Mouse (Mus musculus) liver, embryonic 14.5 days (tissue): ENCODE data around the gene Sat2. TPM values are rescaled to one million over a fixed set of nuclear protein-coding genes. Genes with fewer than 3 reads are reported as not detected.

Experiments
- ATAC-seq: fragments of 200-750 bp; cut with Nextera tagmentation; 2 replicates; pipeline ENCODE4 v1.8.0; 2017; ENCODE audit warnings: moderate number of reproducible peaks, mild to moderate bottlenecking, moderate library complexity; ENCODE audit not compliant: insufficient read depth
- DNase-seq, 3 experiments: peaks; one replicate each; pipeline ENCODE4 v3.0.0-alpha.2; 2012 to 2013; ENCODE audit warnings: low read depth in 3 of 3, low spot score in 3 of 3
- H3K27ac ChIP-seq: fragments of 300-500 bp; sonication (generic); 2 replicates; pipeline ENCODE4 v1.5.1; 2014; ENCODE audit warnings: moderate library complexity, mild to moderate bottlenecking, control low read depth, inconsistent platforms
- H3K27me3 ChIP-seq: fragments of 300-500 bp; sonication (generic); 2 replicates; pipeline ENCODE4 v1.6.1; 2014; ENCODE audit warnings: mild to moderate bottlenecking, low read length, moderate library complexity; ENCODE audit not compliant: control insufficient read depth, insufficient read depth
- H3K36me3 ChIP-seq: fragments of 300-500 bp; sonication (generic); replicated peaks from 2 replicates; pipeline ENCODE4 v1.6.1; 2014; ENCODE audit warnings: low read depth; ENCODE audit not compliant: control insufficient read depth, insufficient read depth
- H3K4me1 ChIP-seq, 2 experiments: fragments of 200-500 bp in 1 of 2; fragments of 300-500 bp in 1 of 2; sonication (generic) in 1 of 2; replicated peaks; 2 replicates each; pipeline ENCODE4 v1.6.1; 2012 to 2014; ENCODE audit warnings: antibody characterized with exemption in 1 of 2, inconsistent platforms in 1 of 2, low read length in 1 of 2; ENCODE audit not compliant: control insufficient read depth in 2 of 2, insufficient read depth in 2 of 2
- H3K4me2 ChIP-seq: fragments of 300-500 bp; sonication (generic); 2 replicates; pipeline ENCODE4 v1.6.1; 2014; ENCODE audit warnings: low read depth, mild to moderate bottlenecking, control low read depth, moderate library complexity
- H3K4me3 ChIP-seq, 2 experiments: fragments of 200-500 bp in 1 of 2; fragments of 300-500 bp in 1 of 2; sonication (generic) in 1 of 2; 2 replicates each; pipeline ENCODE4 v1.5.1; 2012 to 2014; ENCODE audit warnings: low read depth in 2 of 2, low read length in 2 of 2, mild to moderate bottlenecking in 2 of 2, control low read depth in 1 of 2, inconsistent platforms in 1 of 2, moderate library complexity in 1 of 2; ENCODE audit not compliant: insufficient read depth in 1 of 2
- H3K9ac ChIP-seq: fragments of 300-500 bp; sonication (generic); replicated peaks from 2 replicates; pipeline ENCODE4 v1.6.1; 2014; ENCODE audit warnings: mild to moderate bottlenecking, control low read depth, moderate library complexity
- H3K9me3 ChIP-seq: fragments of 300-500 bp; sonication (generic); 2 replicates; pipeline ENCODE4 v1.6.1; 2016; ENCODE audit warnings: low read length, mixed read lengths; ENCODE audit not compliant: control insufficient read depth
- CTCF ChIP-seq: IDR thresholded peaks from 2 replicates; pipeline ENCODE4 v1.5.1; 2016; ENCODE audit warnings: antibody characterized with exemption, low read depth, control low read depth
- EP300 ChIP-seq: IDR thresholded peaks from 2 replicates; pipeline ENCODE4 v1.6.1; 2016; ENCODE audit warnings: antibody characterized with exemption, low read depth
- WGBS: fragments of 180-500 bp; shearing (Covaris S2); extraction: QIAGEN DNeasy Blood & Tissue Kit; methylation state at CpG from one replicate; pipeline ENCODE4 v1.1.7; 2014; ENCODE audit not compliant: insufficient replicate concordance; 5-methylcytosine and 5-hydroxymethylcytosine counted together
- polyA plus RNA-seq, 2 experiments: library from polyadenylated mRNA; depleted of rRNA in 1 of 2; stranded (reverse) in 1 of 2; unstranded in 1 of 2; fragments of >200 nt; fragmentation: Nextera tagmentation in 1 of 2; extraction: Ambion mirVana in 1 of 2; gene quantifications; 2 replicates each; pipeline versions ENCODE4 v1.2.1 to v1.2.3; 2012 to 2014

Sat2 gene
- polyA plus RNA-seq, 2 experiments = 5.1 to 10.0 TPM

GRCm38 (mm10) chr11:69594853-69595252 lies 27.0 kb upstream of the Sat2 start:
- Histone ChIP-seq H3K9ac (no peak overlapping the region), H3K4me1 (peaks cover 26 to 40% of the 10 kb centered on the region in 2 experiments), H3K9me3 (no peaks in the 10 kb centered on the region), H3K36me3 (peaks cover 11% of the 10 kb centered on the region), H3K4me3 (no peak overlapping the region), H3K27ac (no peak overlapping the region), H3K27me3 (no peaks in the 10 kb centered on the region), H3K4me2 (no peak overlapping the region)
- no peak for DNase-seq
- 91% methylated on average over 6 of the region's 6 CpGs for WGBS
- no peak for ATAC-seq
- TF ChIP-seq EP300 (no peak), CTCF (no peak)

GRCm38 (mm10) chr11:69599436-69599835 lies 22.4 kb upstream of the Sat2 start:
- Histone ChIP-seq H3K9me3 (no peaks in the 10 kb centered on the region), H3K4me1 (peaks cover 38 to 56% of the 10 kb centered on the region in 2 experiments), H3K27me3 (no peaks in the 10 kb centered on the region), H3K9ac (peak overlapping the region; percentile 53), H3K4me2 (peak overlapping the region; percentile 61), H3K27ac (peak overlapping the region; percentile 69), H3K36me3 (peaks cover 9% of the 10 kb centered on the region), H3K4me3 (peak overlapping the region; percentile 6 to 24; a peak in 2 of 4 replicates)
- DNase-seq = no peak
- 11% methylated on average over 9 of the region's 9 CpGs for WGBS
- TF ChIP-seq EP300 = peak; percentile 19; the same call in 1 of the 2 replicates
- TF ChIP-seq CTCF = peak; percentile 43; the same call in 1 of the 2 replicates
- ATAC-seq = peak; percentile 77

- Histone ChIP-seq H3K27me3 (no peaks in the 10 kb centered on the region), H3K4me1 (peaks cover 38 to 55% of the 10 kb centered on the region in 2 experiments), H3K27ac (peak overlapping the region; percentile 69), H3K36me3 (peaks cover 9% of the 10 kb centered on the region), H3K9ac (peak overlapping the region; percentile 53), H3K9me3 (no peaks in the 10 kb centered on the region), H3K4me3 (peak overlapping the region; percentile 6 to 24; a peak in 1 of 4 replicates), H3K4me2 (peak overlapping the region; percentile 61)
- ATAC-seq (no peak), DNase-seq (no peak)
- TF ChIP-seq CTCF = no peak
- no peak for TF ChIP-seq EP300
- WGBS = 29% methylated on average over 6 of the region's 6 CpGs
Measured at GRCm38 (mm10) chr11:69600098-69600497, 21.7 kb upstream of the Sat2 start.

- Histone ChIP-seq H3K4me2 (no peak overlapping the region; the same call in 1 of the 2 replicates), H3K4me1 (peaks cover 42 to 59% of the 10 kb centered on the region in 2 experiments), H3K4me3 (no peak overlapping the region), H3K9ac (no peak overlapping the region), H3K27me3 (no peaks in the 10 kb centered on the region), H3K36me3 (peaks cover 9% of the 10 kb centered on the region), H3K27ac (no peak overlapping the region; the same call in 1 of the 2 replicates), H3K9me3 (no peaks in the 10 kb centered on the region)
- DNase-seq = no peak
- WGBS = 30% methylated on average over 3 of the region's 3 CpGs
- TF ChIP-seq CTCF (no peak), EP300 (no peak)
- ATAC-seq = no peak
Measured at GRCm38 (mm10) chr11:69601768-69602167, 20.1 kb upstream of the Sat2 start.

- DNase-seq (no peak), ATAC-seq (no peak)
- Histone ChIP-seq H3K4me3 (peak overlapping the region; percentile 69 to 71; a peak in 3 of 4 replicates), H3K4me1 (peaks cover 50 to 70% of the 10 kb centered on the region in 2 experiments), H3K27ac (no peak overlapping the region), H3K9me3 (no peaks in the 10 kb centered on the region), H3K9ac (no peak overlapping the region; the same call in 1 of the 2 replicates), H3K36me3 (peaks cover 9% of the 10 kb centered on the region), H3K4me2 (peak overlapping the region; percentile 98), H3K27me3 (no peaks in the 10 kb centered on the region)
- no peak for TF ChIP-seq EP300
- no peak for TF ChIP-seq CTCF
- 73% methylated on average over 8 of the region's 8 CpGs for WGBS
Measured at GRCm38 (mm10) chr11:69603516-69603915, 18.3 kb upstream of the Sat2 start.
